Mouse (Mus musculus) testis, adult 2 months (tissue): ENCODE measurements at regions not wholly inside any gene's neighbourhood (a gene's known extent, or its start where the extent isn't known, plus 50 kb on each side); places are given as distances from the start of the nearest gene placed in this dataset.

Source experiments
- H3K27ac ChIP-seq: fragments of 200-500 bp; 2 replicates; pipeline ENCODE4 v1.5.1; 2012; ENCODE audit warnings: low read depth, low read length; ENCODE audit not compliant: control insufficient read depth, insufficient read depth
- H3K27me3 ChIP-seq: fragments of 200-500 bp; 2 replicates; pipeline ENCODE4 v1.6.1; 2012; ENCODE audit warnings: mild to moderate bottlenecking, low read length, moderate library complexity; ENCODE audit not compliant: control insufficient read depth, insufficient read depth
- H3K36me3 ChIP-seq: fragments of 200-500 bp; 2 replicates; pipeline ENCODE4 v1.6.1; 2012; ENCODE audit warnings: mild to moderate bottlenecking, low read length; ENCODE audit not compliant: control insufficient read depth, insufficient read depth
- H3K4me1 ChIP-seq: fragments of 200-500 bp; 2 replicates; pipeline ENCODE4 v1.6.1; 2012; ENCODE audit warnings: low read length; ENCODE audit not compliant: control insufficient read depth, insufficient read depth
- H3K4me3 ChIP-seq: fragments of 200-500 bp; 2 replicates; pipeline ENCODE4 v1.5.1; 2012; ENCODE audit warnings: low read depth, mild to moderate bottlenecking, low read length, moderate library complexity, mixed read lengths; ENCODE audit not compliant: control insufficient read depth
- CTCF ChIP-seq: fragments of 200-500 bp; IDR thresholded peaks from 2 replicates; pipeline ENCODE4 v1.5.1; 2012; ENCODE audit warnings: low read depth, mild to moderate bottlenecking, inconsistent platforms, low read length, moderate library complexity; ENCODE audit not compliant: control insufficient read depth, insufficient read depth, insufficient replicate concordance
- POLR2A ChIP-seq: fragments of 200-500 bp; IDR thresholded peaks from 2 replicates; pipeline ENCODE4 v1.6.1; 2012; ENCODE audit warnings: low read depth, mild to moderate bottlenecking, inconsistent platforms, low read length, moderate library complexity; ENCODE audit not compliant: control insufficient read depth

- H3K4me3 ChIP-seq = no peak overlapping the region
- H3K36me3 ChIP-seq = no peaks in the 10 kb centered on the region
- H3K27me3 ChIP-seq = no peaks in the 10 kb centered on the region
- no peak overlapping the region for H3K27ac ChIP-seq
- no peak for TF ChIP-seq CTCF
- TF ChIP-seq POLR2A = no peak
- H3K4me1 ChIP-seq = no peaks in the 10 kb centered on the region
These were observed 250.5 kb downstream of the Sec61b start for GRCm38 (mm10) chr4:47725005-47725340.

GRCm38 (mm10) chr4:47746498-47747190, 272.2 kb downstream of the Sec61b start:
- H3K4me1 ChIP-seq = no peaks in the 10 kb centered on the region
- no peak overlapping the region for H3K27ac ChIP-seq
- H3K4me3 ChIP-seq = no peak overlapping the region
- TF ChIP-seq CTCF (no peak), POLR2A (no peak)
- no peaks in the 10 kb centered on the region for H3K36me3 ChIP-seq
- H3K27me3 ChIP-seq = no peaks in the 10 kb centered on the region

DNA sequence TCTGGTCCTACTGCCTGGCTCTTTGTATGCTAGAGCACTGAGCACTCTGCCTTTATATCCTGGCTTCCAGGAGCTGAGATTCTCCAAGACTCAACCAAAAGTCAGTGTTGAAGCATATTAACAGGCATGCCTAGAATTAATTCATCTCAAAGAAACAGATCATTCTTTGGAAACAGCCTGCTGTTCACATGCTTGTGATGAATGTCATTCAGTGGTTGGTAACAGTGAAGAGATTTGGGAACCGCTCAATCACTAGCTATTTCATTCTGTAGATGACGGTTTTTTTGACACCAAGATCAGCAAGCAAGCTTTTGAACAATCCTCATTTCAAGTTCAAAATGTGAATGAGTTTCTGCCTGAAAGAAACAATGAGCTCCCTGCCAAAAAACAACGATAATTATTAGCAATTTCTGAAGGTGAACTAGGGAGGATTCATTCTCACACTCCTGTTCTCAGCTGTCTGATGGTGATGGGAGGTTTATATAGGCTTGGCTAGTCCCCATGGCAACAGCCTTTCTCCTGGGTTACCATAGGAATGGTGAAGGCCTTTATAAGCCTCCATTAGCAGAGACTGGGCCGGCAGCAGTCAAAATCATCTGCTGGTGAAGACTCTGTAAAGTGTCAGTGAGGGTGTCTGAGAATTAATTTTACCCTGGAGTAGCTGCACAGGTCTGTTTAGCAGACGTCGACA, 272.6 kb upstream of the Nr4a3 start:
- TF ChIP-seq POLR2A (no peak), CTCF (no peak)
- H3K4me3 ChIP-seq = no peak overlapping the region

DNA sequence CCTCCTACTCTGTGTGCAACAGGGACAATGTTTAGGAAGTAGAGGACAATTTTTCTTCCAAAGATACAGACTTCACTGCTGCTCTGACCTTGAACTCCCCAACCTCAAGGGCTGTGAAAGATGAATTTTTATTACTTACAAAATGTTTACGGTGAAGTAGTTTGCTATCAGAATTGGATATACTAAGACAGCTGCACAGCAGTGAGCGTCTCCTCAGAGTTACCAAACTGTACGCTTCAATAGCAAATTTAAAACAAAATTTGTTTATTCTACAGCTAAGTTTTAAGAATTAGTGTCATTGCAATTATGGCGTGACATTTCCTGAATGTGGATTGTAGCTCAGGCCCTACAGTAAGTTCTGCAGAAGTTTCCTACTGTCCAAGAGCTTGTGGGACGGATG, 270.3 kb upstream of the Nr4a3 start:
- TF ChIP-seq CTCF (no peak), POLR2A (no peak)

More for the DNA sequence above, 272.6 kb upstream of the Nr4a3 start:
- no peaks in the 10 kb centered on the region for H3K36me3 ChIP-seq
- H3K4me1 ChIP-seq = no peaks in the 10 kb centered on the region
- no peak overlapping the region for H3K27ac ChIP-seq
- H3K27me3 ChIP-seq = no peaks in the 10 kb centered on the region

DNA sequence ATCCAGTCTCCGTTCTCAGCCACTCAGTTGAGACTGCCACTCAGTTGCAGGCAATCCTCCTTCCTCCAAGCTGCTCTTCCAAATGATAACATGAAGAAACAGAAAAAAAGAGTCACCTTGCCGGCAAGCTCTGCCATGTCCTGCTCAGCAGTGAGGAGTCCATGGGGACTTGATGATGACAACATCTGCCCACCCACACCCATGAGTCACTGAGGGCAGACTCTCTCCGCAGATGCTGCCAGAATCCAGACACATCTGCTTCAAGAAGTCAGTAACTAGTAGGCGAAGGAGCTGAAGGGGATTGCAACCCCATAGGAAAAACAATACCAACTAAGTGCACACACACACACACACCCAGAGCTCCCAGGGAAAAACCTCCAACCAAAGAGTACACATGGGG, 263.9 kb upstream of the Nr4a3 start:
- Histone ChIP-seq H3K4me1 (no peaks in the 10 kb centered on the region), H3K4me3 (no peak overlapping the region), H3K36me3 (no peaks in the 10 kb centered on the region), H3K27ac (no peak overlapping the region), H3K27me3 (no peaks in the 10 kb centered on the region)
- TF ChIP-seq CTCF (no peak), POLR2A (no peak)

More for the DNA sequence above, 270.3 kb upstream of the Nr4a3 start:
- no peak overlapping the region for H3K4me3 ChIP-seq
- H3K36me3 ChIP-seq = no peaks in the 10 kb centered on the region
- no peaks in the 10 kb centered on the region for H3K4me1 ChIP-seq
- no peak overlapping the region for H3K27ac ChIP-seq
- no peaks in the 10 kb centered on the region for H3K27me3 ChIP-seq

DNA sequence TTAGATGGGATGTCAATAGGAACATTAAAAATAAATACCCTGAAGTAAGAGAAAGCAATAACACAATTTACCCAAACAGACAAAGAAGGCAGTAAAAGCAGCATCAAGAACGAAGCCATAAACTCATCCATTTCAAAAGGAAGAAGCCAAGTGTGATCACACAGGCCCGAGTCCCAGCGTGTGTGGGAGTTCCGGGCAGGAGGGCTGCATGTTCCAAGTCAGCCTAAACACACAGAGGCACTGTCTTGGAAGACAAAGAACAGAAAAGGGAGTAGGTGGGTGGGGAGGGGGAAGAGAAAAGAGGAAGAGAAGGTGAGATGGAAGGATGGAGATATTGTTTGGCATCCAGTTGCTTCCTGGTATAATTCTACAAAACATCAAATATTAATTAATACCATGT, 248.0 kb upstream of the Nr4a3 start:
- no peaks in the 10 kb centered on the region for H3K4me1 ChIP-seq
- H3K27me3 ChIP-seq = no peaks in the 10 kb centered on the region
- H3K4me3 ChIP-seq = no peak overlapping the region
- H3K27ac ChIP-seq = no peak overlapping the region
- TF ChIP-seq POLR2A (no peak), CTCF (no peak)
- no peaks in the 10 kb centered on the region for H3K36me3 ChIP-seq

DNA sequence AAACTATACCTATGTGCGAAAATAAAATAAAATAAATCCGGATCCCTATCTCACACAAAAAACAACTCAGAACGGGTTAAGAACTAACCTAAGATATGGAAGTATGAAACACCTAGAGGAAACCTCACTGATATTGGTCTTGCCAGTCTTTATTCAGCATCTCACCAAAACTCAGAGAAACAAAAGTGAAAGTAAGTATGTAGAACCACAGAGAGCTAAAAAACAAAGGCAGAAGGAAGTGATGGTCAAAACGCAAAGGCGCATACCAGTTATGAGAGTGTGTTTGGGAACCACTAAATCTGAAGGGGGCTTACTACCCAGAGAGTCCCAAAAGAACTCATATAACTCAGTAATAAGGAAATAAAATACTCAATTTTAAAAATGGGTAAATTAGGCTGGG, 245.8 kb upstream of the Nr4a3 start:
- no peaks in the 10 kb centered on the region for H3K4me1 ChIP-seq
- no peaks in the 10 kb centered on the region for H3K27me3 ChIP-seq
- H3K4me3 ChIP-seq = no peak overlapping the region
- TF ChIP-seq POLR2A (no peak), CTCF (no peak)
- no peak overlapping the region for H3K27ac ChIP-seq
- no peaks in the 10 kb centered on the region for H3K36me3 ChIP-seq
